Mouse (Mus musculus): ENCODE measurements around the gene Aff4. TPM values are rescaled to one million over a fixed set of nuclear protein-coding genes. Genes with fewer than 3 reads are reported as not detected.
"Not testable (repeated sequence)": the region's sequence is repeated elsewhere in the genome, so short reads cannot be mapped to it uniquely, and the experiment has no call there.

The Aff4 gene
- total and polyA plus RNA-seq, 2 experiments from 2014 or later: 36.0 to 70.1 TPM

- Histone ChIP-seq H3K27ac (ENCODE audit: low read depth) (no peak overlapping the region), H3K4me3 (ENCODE audit: low read depth, low read length) (no peak overlapping the region), H3K27me3 (ENCODE audit: control insufficient read depth, insufficient read depth, low read length) (no peaks in the 10 kb centered on the region), H3K4me1 (ENCODE audit: control insufficient read depth, insufficient read depth) (no peaks in the 10 kb centered on the region), H3K4me2 (ENCODE audit: low read depth, low read length) (no peak overlapping the region), H3K36me3 (replicated peaks; ENCODE audit: control insufficient read depth, insufficient read depth, low read length) (no peaks in the 10 kb centered on the region), H3K9ac (replicated peaks; ENCODE audit: low read depth, low read length) (no peak overlapping the region), H3K9me3 (replicated peaks; ENCODE audit: control insufficient read depth, low read length) (no peaks in the 10 kb centered on the region)
- ATAC-seq (ENCODE audit: insufficient read depth, low read depth) (no peak), DNase-seq (ENCODE audit: low spot score) (no peak)
- TF ChIP-seq CTCF (IDR thresholded peaks at IDR 0.05; ENCODE audit: low read depth) (no peak), EP300 (IDR thresholded peaks at IDR 0.05; ENCODE audit: low read depth) (no peak)
- 84% methylated on average over 7 of the region's 7 CpGs for WGBS
Observed at GRCm38 (mm10) chr11:53318041-53318440, 32.6 kb upstream of the Aff4 start.

- not testable (repeated sequence) for H3K4me1 ChIP-seq (ENCODE audit: control insufficient read depth, insufficient read depth); H3K9ac ChIP-seq (replicated peaks; ENCODE audit: low read depth, low read length); DNase-seq (ENCODE audit: low spot score); ATAC-seq (ENCODE audit: insufficient read depth, low read depth); H3K27me3 ChIP-seq (ENCODE audit: control insufficient read depth, insufficient read depth, low read length); H3K36me3 ChIP-seq (replicated peaks; ENCODE audit: control insufficient read depth, insufficient read depth, low read length); H3K27ac ChIP-seq (ENCODE audit: low read depth); H3K9me3 ChIP-seq (replicated peaks; ENCODE audit: control insufficient read depth, low read length); H3K4me3 ChIP-seq (ENCODE audit: low read depth, low read length); H3K4me2 ChIP-seq (ENCODE audit: low read depth, low read length)
- WGBS: 84% methylated on average over 3 of the region's 3 CpGs
Observed at GRCm38 (mm10) chr11:53318568-53318967, 32.1 kb upstream of the Aff4 start.

GRCm38 (mm10) chr11:53319867-53320266, 30.8 kb upstream of the Aff4 start:
- 87% methylated on average over 13 of the region's 13 CpGs for WGBS
- H3K4me2 ChIP-seq (ENCODE audit: low read depth, low read length); H3K4me1 ChIP-seq (ENCODE audit: control insufficient read depth, insufficient read depth); ATAC-seq (ENCODE audit: insufficient read depth, low read depth); H3K36me3 ChIP-seq (replicated peaks; ENCODE audit: control insufficient read depth, insufficient read depth, low read length); H3K9me3 ChIP-seq (replicated peaks; ENCODE audit: control insufficient read depth, low read length); H3K4me3 ChIP-seq (ENCODE audit: low read depth, low read length); DNase-seq (ENCODE audit: low spot score); H3K27me3 ChIP-seq (ENCODE audit: control insufficient read depth, insufficient read depth, low read length); H3K9ac ChIP-seq (replicated peaks; ENCODE audit: low read depth, low read length); H3K27ac ChIP-seq (ENCODE audit: low read depth): not testable (repeated sequence)

- Histone ChIP-seq H3K27me3 (ENCODE audit: control insufficient read depth, insufficient read depth, low read length) (no peaks in the 10 kb centered on the region), H3K4me1 (ENCODE audit: control insufficient read depth, insufficient read depth) (peaks cover 8% of the 10 kb centered on the region), H3K9ac (replicated peaks; ENCODE audit: low read depth, low read length) (peak within 1 kb of the TSS; percentile 57), H3K9me3 (replicated peaks; ENCODE audit: control insufficient read depth, low read length) (no peaks in the 10 kb centered on the region), H3K4me2 (ENCODE audit: low read depth, low read length) (peak within 1 kb of the TSS; percentile 90), H3K27ac (ENCODE audit: low read depth) (peak within 1 kb of the TSS; percentile 53), H3K4me3 (ENCODE audit: low read depth, low read length) (peak within 1 kb of the TSS; percentile 66), H3K36me3 (replicated peaks; ENCODE audit: control insufficient read depth, insufficient read depth, low read length) (peaks cover 26% of the 10 kb centered on the region)
- DNase-seq (ENCODE audit: low spot score) (peak; percentile 88), ATAC-seq (ENCODE audit: insufficient read depth, low read depth) (peak; percentile 98)
- WGBS: under 1% methylated on average over 21 of the region's 21 CpGs
- no peak for TF ChIP-seq CTCF (IDR thresholded peaks at IDR 0.05; ENCODE audit: low read depth)
- no peak for TF ChIP-seq EP300 (IDR thresholded peaks at IDR 0.05; ENCODE audit: low read depth)
Observed at GRCm38 (mm10) chr11:53324512-53324968, 26.1 kb upstream of the Aff4 start, which contains the start of gene Zcchc10. TSS of gene Zcchc10 (plus strand) at chr11:53324679.

- Histone ChIP-seq H3K36me3 (replicated peaks; ENCODE audit: control insufficient read depth, insufficient read depth, low read length) (peaks cover 58% of the 10 kb centered on the region), H3K9ac (replicated peaks; ENCODE audit: low read depth, low read length) (no peak overlapping the region), H3K27me3 (ENCODE audit: control insufficient read depth, insufficient read depth, low read length) (no peaks in the 10 kb centered on the region), H3K9me3 (replicated peaks; ENCODE audit: control insufficient read depth, low read length) (no peaks in the 10 kb centered on the region), H3K27ac (ENCODE audit: low read depth) (no peak overlapping the region), H3K4me3 (ENCODE audit: low read depth, low read length) (no peak overlapping the region), H3K4me2 (ENCODE audit: low read depth, low read length) (no peak overlapping the region), H3K4me1 (ENCODE audit: control insufficient read depth, insufficient read depth) (peaks cover 2% of the 10 kb centered on the region)
- TF ChIP-seq CTCF (IDR thresholded peaks at IDR 0.05; ENCODE audit: low read depth): no peak
- TF ChIP-seq EP300 (IDR thresholded peaks at IDR 0.05; ENCODE audit: low read depth): no peak
- no peak for DNase-seq (ENCODE audit: low spot score)
- WGBS: 61% methylated on average over 7 of the region's 7 CpGs
- ATAC-seq (ENCODE audit: insufficient read depth, low read depth): no peak
Observed at GRCm38 (mm10) chr11:53330325-53330724, 20.3 kb upstream of the Aff4 start.

GRCm38 (mm10) chr11:53331121-53331520, 19.5 kb upstream of the Aff4 start:
- 93% methylated on average over 6 of the region's 6 CpGs for WGBS

More at GRCm38 (mm10) chr11:53331121-53331520, 19.5 kb upstream of the Aff4 start:
- Histone ChIP-seq H3K36me3 (replicated peaks; ENCODE audit: control insufficient read depth, insufficient read depth, low read length) (peaks cover 58% of the 10 kb centered on the region), H3K4me1 (ENCODE audit: control insufficient read depth, insufficient read depth) (no peaks in the 10 kb centered on the region), H3K4me2 (ENCODE audit: low read depth, low read length) (no peak overlapping the region), H3K4me3 (ENCODE audit: low read depth, low read length) (no peak overlapping the region), H3K27me3 (ENCODE audit: control insufficient read depth, insufficient read depth, low read length) (no peaks in the 10 kb centered on the region), H3K9ac (replicated peaks; ENCODE audit: low read depth, low read length) (no peak overlapping the region), H3K27ac (ENCODE audit: low read depth) (no peak overlapping the region), H3K9me3 (replicated peaks; ENCODE audit: control insufficient read depth, low read length) (no peaks in the 10 kb centered on the region)
- ATAC-seq (ENCODE audit: insufficient read depth, low read depth) (no peak), DNase-seq (ENCODE audit: low spot score) (no peak)
- no peak for TF ChIP-seq CTCF (IDR thresholded peaks at IDR 0.05; ENCODE audit: low read depth)
- TF ChIP-seq EP300 (IDR thresholded peaks at IDR 0.05; ENCODE audit: low read depth): no peak
